Mouse (Mus musculus) frontal cortex, adult 2 months (tissue): ENCODE measurements around the gene Sgf29. TPM values are rescaled to one million over a fixed set of nuclear protein-coding genes. Genes with fewer than 3 reads are reported as not detected.

Source experiments
- DNase-seq, 2 experiments: peaks; one replicate each; pipeline ENCODE4 v3.0.0; 2022; ENCODE audit warnings: low spot score in 1 of 2; ENCODE audit errors: extremely low spot score in 1 of 2
- polyA plus RNA-seq: library from polyadenylated mRNA; depleted of rRNA; stranded (reverse); fragments of >200 nt; gene quantifications from 2 replicates; pipeline ENCODE4 v1.2.3, GENCODE M21; 2012

The Sgf29 gene
- polyA plus RNA-seq, 1 experiment: 40.2 TPM

DNA sequence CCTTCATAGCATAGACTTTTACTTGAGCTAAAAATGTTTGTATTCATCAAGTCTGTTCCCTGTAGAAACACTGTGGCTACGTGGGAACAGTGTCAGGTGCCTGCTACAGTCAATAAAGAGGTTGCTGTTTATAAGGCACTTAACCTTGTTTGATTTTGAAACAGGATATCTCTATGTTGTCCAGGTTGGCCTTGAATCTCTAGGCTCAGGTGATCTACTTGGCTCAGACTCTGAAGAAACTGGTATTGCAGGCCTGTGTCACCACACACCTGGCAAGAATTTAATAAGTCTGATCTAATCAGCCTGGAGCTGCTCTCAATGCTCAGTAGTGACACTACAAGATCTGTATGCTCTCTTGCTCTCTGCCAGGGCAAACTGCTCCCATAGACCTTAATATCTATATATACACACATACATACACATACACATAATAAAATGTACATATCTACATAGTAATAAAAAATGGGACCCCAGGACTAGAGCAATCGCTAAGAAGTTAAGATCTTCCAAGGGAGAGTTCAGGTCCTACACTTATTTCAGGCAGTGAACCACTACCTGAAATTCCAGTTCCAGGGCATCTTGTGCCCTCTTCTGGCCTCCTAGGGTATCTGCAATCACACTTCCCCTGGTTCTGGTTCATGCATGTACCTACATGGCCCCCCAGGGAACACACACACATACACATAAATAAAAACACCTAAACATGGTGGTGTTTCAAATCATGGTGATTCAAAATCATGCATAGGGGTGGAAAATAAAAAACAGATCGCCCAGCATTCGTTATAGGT is 12.2 kb upstream of the Sgf29 start:
- DNase-seq: peak in 1 of 2 experiments; percentile 66

DNA sequence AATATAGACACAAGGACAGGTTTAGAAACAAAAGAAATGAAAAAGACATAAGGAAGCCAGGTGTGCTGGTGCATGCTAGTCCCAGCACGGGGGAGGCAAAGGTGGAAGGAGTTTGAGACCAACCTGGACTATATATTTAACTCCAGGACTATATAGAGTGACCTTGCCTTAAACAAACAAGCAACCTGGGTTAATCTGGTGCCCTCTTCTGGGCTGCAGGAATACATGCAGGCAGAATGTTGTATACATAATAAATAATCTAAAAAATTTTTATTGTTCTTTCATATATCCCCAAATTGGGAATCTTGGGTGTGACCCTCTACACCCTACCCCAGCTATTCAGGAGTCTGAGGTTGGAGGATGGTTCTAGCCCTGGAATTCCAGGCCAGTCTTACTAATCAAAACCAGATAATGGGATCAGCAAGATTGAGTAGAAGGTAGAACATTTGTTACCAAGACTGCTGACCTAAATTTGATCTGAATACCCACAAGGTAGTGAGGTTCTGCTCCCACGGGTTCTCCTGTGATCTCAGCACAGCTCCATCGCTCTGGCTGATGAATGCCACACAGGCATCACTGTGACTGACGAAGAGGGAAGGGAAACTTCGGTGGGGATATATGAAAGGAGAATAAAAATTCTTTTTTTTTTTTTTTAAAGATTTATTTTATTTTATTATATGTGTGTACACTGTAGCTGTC is 6.4 kb upstream of the Sgf29 start:
- no peak for DNase-seq

DNA sequence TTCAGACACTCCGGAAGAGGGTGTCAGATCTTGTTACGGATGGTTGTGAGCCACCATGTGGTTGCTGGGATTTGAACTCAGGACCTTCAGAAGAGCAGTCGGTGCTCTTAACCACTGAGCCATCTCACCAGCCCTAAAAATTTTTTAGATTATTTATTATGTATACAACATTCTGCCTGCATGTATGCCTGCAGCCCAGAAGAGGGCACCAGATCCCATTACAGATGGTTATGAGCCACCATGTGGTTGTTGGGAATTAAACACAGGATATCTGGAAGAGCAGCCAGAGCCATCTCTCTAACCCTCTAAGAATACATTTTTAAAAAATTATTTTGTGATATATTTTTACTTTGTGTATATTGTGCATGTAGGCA is 5.9 kb upstream of the Sgf29 start:
- DNase-seq: peak in 1 of 2 experiments; percentile 56

DNA sequence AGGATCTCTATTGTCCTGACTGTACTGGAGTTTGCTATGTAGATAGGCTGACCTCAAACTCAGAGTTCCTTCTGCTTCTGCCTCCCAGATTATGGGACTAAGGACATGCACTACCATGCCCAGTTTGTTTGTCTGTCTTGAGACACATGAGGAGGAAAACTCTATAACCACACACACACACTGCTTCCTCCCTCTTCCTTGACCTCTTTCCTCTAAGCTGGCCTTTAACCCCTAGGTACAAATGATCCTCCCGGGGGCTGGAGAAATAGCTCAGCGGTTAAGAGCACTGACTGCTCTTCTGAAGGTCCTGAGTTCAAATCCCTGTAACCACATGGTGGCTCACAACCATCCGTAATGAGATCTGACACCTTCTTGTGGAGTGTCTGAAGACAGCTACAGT is 4.8 kb upstream of the Sgf29 start:
- no peak for DNase-seq

DNA sequence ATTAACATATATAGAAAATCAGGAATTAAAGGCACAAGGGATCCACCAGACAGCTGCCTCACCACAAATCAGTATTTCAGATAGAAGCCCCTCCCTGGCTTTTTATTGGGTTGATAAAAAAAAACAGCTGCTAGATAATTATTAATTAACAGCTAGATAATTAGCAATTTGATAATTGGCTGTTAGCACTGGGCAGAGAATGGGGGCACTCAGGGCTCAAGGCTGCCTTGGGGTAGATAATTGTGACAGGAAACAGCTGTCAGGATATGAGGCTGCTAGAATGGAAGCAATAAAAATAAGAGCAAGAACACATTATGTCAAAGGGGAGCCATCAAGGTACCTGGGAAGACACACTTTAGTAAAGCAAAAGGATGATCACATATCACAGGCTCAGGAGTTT is 4.2 kb upstream of the Sgf29 start:
- no peak for DNase-seq

DNA sequence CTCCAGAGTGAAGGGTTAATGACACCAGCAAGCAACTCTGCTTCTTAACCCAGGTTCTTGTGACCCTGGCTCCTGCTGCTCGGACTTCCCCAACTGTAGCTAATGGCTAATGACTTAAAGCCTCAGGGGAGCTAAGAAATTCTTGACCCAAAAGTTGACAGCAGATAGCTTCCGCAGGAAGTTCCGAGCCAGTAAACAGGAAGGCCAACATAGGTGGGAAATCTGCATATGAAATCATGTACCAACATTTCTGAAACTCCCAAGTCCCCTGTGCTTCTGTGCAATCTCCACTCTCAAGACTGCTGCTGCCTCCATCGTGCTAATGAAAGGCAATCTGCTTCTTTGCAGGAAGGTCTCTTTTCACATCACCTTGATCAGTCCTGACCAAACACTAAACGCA is 3.4 kb upstream of the Sgf29 start:
- no peak for DNase-seq

DNA sequence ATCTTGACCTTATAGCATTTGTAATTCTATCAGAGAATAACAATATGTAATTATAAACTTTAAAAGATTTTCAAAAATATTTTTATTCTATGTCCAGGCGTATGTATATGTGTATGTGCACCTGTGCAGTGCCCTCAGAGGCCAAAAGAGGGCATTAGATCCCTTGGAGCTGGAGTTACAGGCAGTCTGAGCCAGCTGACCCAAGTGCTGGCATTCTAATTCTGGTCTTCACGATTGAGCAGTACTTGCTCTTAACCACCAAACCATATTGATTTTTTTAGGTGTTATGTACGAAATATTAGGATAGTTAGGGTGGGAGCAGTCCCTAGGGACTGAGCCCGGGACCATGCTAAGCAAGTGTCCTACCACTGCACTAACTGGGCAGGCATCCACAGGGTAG is 623 bp upstream of the Sgf29 start:
- DNase-seq: peak in 1 of 2 experiments; percentile 10

DNA sequence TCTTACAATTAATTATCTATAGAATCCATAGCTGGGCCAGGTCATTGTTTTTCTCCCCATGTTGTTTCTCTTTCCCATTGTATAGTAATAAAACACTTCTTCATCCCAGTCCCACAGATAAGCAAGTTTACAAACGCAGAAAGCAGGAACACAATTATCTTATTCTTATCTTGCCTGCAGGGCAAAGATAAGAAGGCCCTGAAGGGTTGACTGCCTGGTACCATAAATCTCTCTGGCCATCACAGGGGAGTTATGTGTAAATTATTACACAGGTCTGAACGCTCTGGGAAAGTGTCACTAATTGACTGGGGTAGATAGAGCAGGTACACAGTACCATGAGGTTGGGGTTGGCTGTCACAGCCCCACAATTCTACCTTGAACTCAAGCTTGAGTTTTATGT is 1.7 kb downstream of the Sgf29 start:
- DNase-seq: no peak

DNA sequence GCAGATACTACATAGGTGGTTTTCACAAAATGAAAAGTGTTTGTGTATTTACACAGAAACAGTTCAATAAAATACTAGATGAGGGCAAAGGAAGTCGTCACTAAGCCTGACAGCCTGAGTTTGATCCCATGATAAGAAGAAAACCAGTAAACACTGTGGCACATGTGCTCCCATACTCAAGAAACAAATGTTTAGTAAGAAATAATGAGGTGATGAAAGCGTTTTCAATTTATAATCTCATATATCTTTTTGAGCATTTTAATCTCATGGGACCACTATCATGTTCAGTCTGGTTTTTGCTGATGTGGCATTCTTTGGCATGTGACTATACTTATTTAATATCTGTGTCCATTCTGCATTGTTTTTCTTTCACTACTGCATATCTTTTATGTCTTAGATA is 4.9 kb downstream of the Sgf29 start:
- DNase-seq: no peak

DNA sequence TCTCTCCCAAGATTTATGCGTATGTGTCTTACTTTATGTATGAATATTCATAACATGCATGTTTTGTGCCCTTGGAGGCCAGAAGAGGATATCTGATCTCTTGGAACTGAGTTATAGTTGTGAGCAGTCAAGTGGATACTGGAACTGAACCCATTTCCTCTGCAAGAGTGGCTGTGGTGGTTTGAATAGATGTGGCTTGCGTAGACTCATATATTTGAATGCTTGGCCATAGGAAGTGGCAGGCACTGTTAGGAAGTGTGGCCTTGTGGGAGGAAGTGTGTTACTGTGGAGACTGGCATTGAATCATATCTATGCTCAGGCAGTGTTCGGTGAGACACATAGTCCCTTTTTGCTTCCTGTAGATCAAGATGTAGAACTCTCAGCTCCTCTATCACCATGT is 6.6 kb downstream of the Sgf29 start:
- no peak for DNase-seq

DNA sequence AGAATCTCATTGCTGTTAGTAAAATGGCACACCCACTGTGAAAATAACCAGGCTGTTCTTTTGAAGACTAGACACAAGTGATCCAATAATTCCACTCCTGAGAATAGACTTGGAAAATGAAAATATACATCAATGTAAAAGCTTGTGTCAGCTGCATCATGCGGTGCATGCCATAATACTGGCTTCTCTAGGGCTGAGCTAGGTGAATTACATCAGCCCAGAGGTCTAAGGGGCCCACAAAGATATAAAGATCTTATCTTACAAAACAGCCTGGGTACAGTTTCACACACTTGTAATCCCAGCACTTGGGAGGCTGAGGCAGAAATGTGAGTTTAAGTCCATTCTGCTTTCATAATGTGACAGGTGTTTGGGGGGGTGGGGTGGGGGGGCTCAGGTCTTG is 8.4 kb downstream of the Sgf29 start:
- DNase-seq: no peak

DNA sequence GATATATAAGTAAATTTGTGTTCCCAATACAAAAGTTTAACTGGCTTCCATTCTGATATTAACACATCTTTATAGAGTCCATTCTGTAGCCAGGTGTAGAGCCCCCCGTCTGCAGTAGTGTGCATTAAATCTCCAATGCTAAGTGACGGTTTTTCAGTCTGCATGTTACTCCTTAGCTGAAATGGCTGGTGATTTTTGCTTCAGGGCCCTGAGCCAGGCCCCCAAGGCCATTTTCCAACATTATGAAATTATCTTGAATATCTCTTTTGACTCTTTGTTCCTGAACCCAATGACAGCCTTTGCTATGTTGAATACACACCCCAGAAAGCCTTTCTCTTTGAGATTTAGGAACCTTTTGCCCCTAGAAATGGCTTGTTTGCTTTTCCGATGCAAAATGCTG is 10.7 kb downstream of the Sgf29 start:
- DNase-seq: no peak

DNA sequence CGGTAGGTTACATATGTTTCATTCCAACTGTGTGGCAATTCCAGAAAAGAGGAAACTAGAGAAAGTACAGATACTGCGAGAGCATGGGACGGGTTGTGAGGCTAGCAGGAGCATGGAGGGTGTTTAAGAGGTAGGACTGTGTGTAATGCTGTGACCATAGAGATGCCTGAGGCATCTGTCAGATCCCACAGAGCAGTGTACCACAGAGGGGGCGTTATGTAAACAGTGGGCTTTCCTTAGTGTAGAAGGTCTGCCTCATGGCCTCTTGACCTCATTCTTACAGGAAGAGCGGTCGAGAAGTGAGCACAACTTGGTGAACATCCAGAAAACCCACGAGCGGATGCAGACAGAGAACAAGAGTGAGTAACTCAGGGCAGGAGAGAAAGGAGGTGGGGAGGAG is 14.5 kb downstream of the Sgf29 start:
- no peak for DNase-seq

DNA sequence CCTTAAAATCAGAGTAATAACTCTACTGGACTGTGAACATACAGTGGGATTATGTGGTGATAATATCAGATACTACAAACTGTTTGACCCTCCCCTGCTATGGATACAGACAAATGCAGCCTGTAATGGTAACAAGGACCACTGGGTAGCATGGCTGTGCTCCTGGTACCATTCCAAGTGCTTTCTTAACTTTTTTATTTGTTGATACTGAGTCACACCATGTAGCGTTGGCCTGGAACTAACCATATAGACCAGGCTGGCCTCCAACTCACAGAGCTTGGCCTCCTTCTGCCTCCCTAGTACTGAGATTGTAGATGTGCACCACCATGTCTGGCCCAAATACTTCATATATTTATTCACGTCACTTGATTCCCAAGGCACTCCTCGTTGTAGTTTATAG is 16.2 kb downstream of the Sgf29 start:
- DNase-seq: no peak

DNA sequence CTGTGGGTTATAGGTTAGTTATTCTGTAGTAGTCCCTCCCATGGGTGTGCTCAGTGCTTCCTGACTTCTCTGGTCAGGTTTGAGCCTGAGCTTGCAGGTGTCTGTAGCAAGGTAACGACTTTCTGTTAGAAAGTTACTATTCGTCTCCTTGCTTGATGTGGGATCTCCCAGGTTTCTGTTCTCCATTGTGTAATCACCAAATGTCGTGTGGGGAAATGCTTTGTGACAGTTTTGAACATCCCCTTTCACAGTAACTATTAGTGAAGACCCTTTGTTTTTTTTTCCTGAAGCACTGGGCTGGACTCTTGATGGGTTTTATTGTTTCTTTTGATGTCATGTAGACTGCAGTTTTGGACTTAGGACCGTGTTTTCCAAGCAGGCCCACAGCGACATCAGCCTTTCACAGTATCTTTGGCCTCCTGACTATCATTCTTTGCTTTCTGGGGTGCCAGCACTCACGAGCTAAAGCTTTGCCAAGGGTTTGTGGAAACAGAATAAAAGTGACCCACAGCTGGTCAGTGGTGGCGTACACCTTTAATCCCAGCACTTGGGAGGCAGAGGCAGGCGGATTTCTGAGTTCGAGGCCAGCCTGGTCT is 18.5 kb downstream of the Sgf29 start:
- no peak for DNase-seq

DNA sequence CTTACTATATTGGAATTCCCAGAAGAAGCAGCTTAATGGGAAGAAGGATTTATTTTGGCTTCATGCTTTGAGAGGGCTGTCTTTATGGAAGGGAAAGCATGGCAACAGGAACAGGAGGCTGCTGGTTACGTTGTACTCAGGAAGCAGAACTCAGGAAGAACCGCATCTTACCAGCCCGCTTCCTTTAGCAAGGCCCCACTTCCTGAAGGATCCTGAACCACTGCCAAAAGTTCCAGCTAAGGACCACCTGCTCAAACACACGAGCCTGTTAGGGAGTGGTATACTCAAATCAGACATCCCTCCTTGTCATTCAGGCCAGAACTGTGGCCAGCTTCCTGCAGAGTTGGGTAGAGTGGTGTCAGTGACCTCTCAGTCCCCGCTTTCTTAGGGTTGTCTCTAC is 19.3 kb downstream of the Sgf29 start:
- no peak for DNase-seq

DNA sequence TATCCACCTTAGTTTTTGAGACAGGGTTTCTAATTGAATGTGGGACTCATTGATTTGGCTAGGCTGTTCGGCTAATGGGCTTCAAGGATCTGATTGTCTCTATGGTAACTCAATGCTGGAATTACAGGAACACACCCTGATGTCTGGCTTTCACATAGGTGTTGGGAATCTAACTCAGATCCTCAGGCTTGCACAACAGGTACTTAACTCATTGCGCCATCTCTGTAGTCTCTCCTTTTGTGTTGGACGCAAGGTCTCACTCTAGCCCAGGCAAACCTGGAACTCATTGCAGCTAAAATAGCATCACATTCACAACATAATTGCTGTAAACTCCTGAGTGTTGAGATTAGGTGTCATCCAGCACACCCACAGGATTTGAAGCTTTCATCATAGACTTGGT is 21.0 kb downstream of the Sgf29 start:
- no peak for DNase-seq

DNA sequence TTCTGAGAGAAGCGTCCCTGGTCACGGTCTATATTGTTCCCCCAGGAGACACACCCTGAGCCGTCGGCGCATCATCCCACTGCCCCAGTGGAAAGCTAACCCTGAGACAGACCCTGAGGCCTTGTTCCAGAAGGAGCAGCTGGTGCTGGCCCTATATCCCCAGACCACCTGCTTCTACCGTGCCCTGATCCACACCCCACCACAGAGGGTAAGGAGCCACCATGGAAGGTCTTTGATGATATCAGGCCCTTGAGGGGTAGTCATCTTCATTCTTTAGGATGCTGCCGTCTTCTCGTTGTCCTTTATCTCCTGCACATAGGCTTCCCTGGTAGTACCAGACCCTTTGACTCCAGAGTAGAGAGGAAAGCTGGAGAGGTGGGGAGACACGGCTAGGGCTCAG is 23.0 kb downstream of the Sgf29 start:
- no peak for DNase-seq

DNA sequence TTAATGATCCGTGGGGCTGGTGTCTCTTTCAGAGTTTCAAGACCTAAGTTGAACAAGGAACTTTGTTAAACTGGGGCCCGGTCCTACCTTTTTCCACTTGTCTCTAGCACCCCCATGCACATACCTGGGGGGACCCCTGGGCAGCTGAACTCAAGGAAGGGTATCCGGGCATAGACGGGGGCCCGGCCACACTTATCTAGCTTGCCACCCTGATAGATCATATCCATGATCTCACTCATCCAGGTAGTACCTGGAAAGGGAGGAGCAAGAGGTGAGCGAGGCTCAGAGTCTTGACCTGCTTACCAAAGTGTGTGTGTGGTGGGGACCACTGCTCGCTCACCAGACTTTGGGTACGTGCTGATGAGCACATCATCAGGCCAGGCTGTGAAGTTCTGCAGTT is 26.0 kb downstream of the Sgf29 start:
- DNase-seq: no peak

DNA sequence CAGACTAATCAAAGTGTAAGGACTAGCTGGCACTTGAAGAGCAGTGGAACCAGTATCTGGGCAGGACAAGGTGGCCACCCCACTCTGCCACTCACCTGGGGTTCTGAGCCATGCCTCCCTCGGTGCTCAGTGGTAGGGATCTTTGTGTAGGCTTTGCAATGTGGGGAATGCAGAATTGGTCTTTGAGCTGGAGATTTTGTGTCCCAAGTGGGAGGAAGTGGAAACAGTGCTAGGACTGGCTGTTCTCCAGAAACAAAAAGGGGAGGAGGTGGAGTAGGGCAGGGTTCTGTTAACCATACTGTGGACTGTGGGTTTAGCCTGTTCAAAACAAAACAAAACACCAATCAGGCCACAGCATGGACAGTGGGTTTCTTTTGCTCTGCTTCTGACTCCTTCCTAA is 27.1 kb downstream of the Sgf29 start, which contains the start of gene Sult1a1:
TSS of gene Sult1a1 (minus strand) at position 226 of the 400 bp plus-strand sequence.
- no peak for DNase-seq

DNA sequence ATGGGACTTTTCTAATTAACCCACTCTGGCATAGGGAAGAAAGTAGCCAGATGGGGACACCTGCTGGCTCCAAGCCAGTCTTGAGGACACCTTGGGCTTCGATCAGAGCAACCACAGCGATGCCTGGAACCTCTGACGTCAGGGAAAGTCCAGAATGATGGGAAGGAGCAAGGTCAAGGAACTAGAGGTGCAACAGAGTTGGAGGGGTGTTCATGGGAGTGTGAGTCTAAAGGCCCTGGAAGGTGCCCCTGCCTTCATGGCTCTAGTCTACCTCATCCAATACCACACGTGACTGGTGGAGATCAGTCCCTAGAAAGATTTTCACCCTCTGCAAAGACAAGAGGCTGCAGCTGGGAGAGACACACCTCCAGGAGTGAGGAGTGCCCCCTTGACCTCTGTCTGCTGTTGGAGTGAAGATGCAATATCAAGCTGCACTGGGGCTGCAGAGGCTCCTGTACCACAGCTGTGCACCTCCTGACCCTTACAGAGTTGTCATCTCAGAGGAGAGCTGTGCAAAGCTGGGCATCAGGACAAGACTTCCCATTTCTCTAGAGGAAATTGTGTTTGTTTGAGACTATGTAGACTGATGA is 27.6 kb downstream of the Sgf29 start:
- DNase-seq: no peak
